Mouse (Mus musculus): ENCODE data around the gene Scamp3. TPM values are rescaled to one million over a fixed set of nuclear protein-coding genes. Genes with fewer than 3 reads are reported as not detected.
"Not testable (repeated sequence)": the region's sequence is repeated elsewhere in the genome, so short reads cannot be mapped to it uniquely, and the experiment has no call there.

Scamp3 gene
- polyA plus RNA-seq, 1 experiment: 18.8 TPM

- TF ChIP-seq GATA1 (IDR thresholded peaks at IDR 0.05; ENCODE audit: low read length) (no peak), TAL1 (IDR thresholded peaks at IDR 0.05; ENCODE audit: low read length) (no peak)
- Histone ChIP-seq H3K4me3 (replicated peaks) (peak within 1 kb of the TSS; percentile 64), H3K36me3 (ENCODE audit: control insufficient read depth) (no peaks in the 10 kb centered on the region), H3K27me3 (ENCODE audit: control insufficient read depth) (peaks cover 45% of the 10 kb centered on the region), H3K9me3 (ENCODE audit: control insufficient read depth, low read length) (no peaks in the 10 kb centered on the region), H3K4me1 (ENCODE audit: control insufficient read depth) (peaks cover 30% of the 10 kb centered on the region)
These were observed 17.5 kb upstream of the Scamp3 start, which contains the start of gene Hcn3 for GRCm38 (mm10) chr3:89159616-89160344. Hcn3 (minus strand) TSS chr3:89160196.

GRCm38 (mm10) chr3:89161207-89161606 lies 16.1 kb upstream of the Scamp3 start:
- not testable (repeated sequence) for H3K4me3 ChIP-seq (replicated peaks)
- H3K4me1 ChIP-seq (ENCODE audit: control insufficient read depth): peaks cover 43% of the 10 kb centered on the region

GRCm38 (mm10) chr3:89161786-89162185 lies 15.5 kb upstream of the Scamp3 start:
- no peak for TF ChIP-seq TAL1 (IDR thresholded peaks at IDR 0.05; ENCODE audit: low read length)
- no peak for TF ChIP-seq GATA1 (IDR thresholded peaks at IDR 0.05; ENCODE audit: low read length)
- peaks cover 49% of the 10 kb centered on the region for H3K4me1 ChIP-seq (ENCODE audit: control insufficient read depth)

More at GRCm38 (mm10) chr3:89161207-89161606, 16.1 kb upstream of the Scamp3 start:
- H3K27me3 ChIP-seq (ENCODE audit: control insufficient read depth): peaks cover 33% of the 10 kb centered on the region
- not testable (repeated sequence) for H3K9me3 ChIP-seq (ENCODE audit: control insufficient read depth, low read length); H3K36me3 ChIP-seq (ENCODE audit: control insufficient read depth)

GRCm38 (mm10) chr3:89163123-89163522 lies 14.2 kb upstream of the Scamp3 start:
- peaks cover 19% of the 10 kb centered on the region for H3K36me3 ChIP-seq (ENCODE audit: control insufficient read depth)
- H3K9me3 ChIP-seq (ENCODE audit: control insufficient read depth, low read length): no peaks in the 10 kb centered on the region
- H3K27me3 ChIP-seq (ENCODE audit: control insufficient read depth): peaks cover 19% of the 10 kb centered on the region
- H3K4me1 ChIP-seq (ENCODE audit: control insufficient read depth): peaks cover 58% of the 10 kb centered on the region
- H3K4me3 ChIP-seq (replicated peaks): no peak overlapping the region
- no peak for TF ChIP-seq TAL1 (IDR thresholded peaks at IDR 0.05; ENCODE audit: low read length)
- TF ChIP-seq GATA1 (IDR thresholded peaks at IDR 0.05; ENCODE audit: low read length): no peak

More at GRCm38 (mm10) chr3:89161786-89162185, 15.5 kb upstream of the Scamp3 start:
- Histone ChIP-seq H3K9me3 (ENCODE audit: control insufficient read depth, low read length) (no peaks in the 10 kb centered on the region), H3K4me3 (replicated peaks) (no peak overlapping the region), H3K27me3 (ENCODE audit: control insufficient read depth) (peaks cover 32% of the 10 kb centered on the region), H3K36me3 (ENCODE audit: control insufficient read depth) (peaks cover 6% of the 10 kb centered on the region)

GRCm38 (mm10) chr3:89163643-89164245 lies 13.5 kb upstream of the Scamp3 start:
- Histone ChIP-seq H3K27me3 (ENCODE audit: control insufficient read depth) (peaks cover 13% of the 10 kb centered on the region), H3K4me1 (ENCODE audit: control insufficient read depth) (peaks cover 58% of the 10 kb centered on the region), H3K9me3 (ENCODE audit: control insufficient read depth, low read length) (no peaks in the 10 kb centered on the region), H3K36me3 (ENCODE audit: control insufficient read depth) (peaks cover 25% of the 10 kb centered on the region), H3K4me3 (replicated peaks) (peak overlapping the region; percentile 97)
- TF ChIP-seq TAL1 (IDR thresholded peaks at IDR 0.05; ENCODE audit: low read length) (no peak; the same call in 2 of the 3 replicates), GATA1 (IDR thresholded peaks at IDR 0.05; ENCODE audit: low read length) (no peak)

GRCm38 (mm10) chr3:89164506-89165267 lies 12.6 kb upstream of the Scamp3 start, which contains the start of gene Clk2:
Clk2 (plus strand) TSS chr3:89164795.
- Histone ChIP-seq H3K36me3 (ENCODE audit: control insufficient read depth) (peaks cover 35% of the 10 kb centered on the region), H3K27me3 (ENCODE audit: control insufficient read depth) (peaks cover 3% of the 10 kb centered on the region), H3K4me3 (replicated peaks) (peak within 1 kb of the TSS; percentile 97), H3K9me3 (ENCODE audit: control insufficient read depth, low read length) (no peaks in the 10 kb centered on the region), H3K4me1 (ENCODE audit: control insufficient read depth) (peaks cover 49% of the 10 kb centered on the region)
- TF ChIP-seq TAL1 (IDR thresholded peaks at IDR 0.05; ENCODE audit: low read length): no peak
- no peak for TF ChIP-seq GATA1 (IDR thresholded peaks at IDR 0.05; ENCODE audit: low read length)

GRCm38 (mm10) chr3:89165268-89165870 lies 11.9 kb upstream of the Scamp3 start:
- Histone ChIP-seq H3K4me3 (replicated peaks) (peak overlapping the region; percentile 97), H3K9me3 (ENCODE audit: control insufficient read depth, low read length) (no peaks in the 10 kb centered on the region), H3K36me3 (ENCODE audit: control insufficient read depth) (peaks cover 42% of the 10 kb centered on the region), H3K27me3 (ENCODE audit: control insufficient read depth) (no peaks in the 10 kb centered on the region), H3K4me1 (ENCODE audit: control insufficient read depth) (peaks cover 42% of the 10 kb centered on the region)
- TF ChIP-seq TAL1 (IDR thresholded peaks at IDR 0.05; ENCODE audit: low read length): no peak
- TF ChIP-seq GATA1 (IDR thresholded peaks at IDR 0.05; ENCODE audit: low read length): no peak

GRCm38 (mm10) chr3:89166945-89167344 lies 10.3 kb upstream of the Scamp3 start:
- Histone ChIP-seq H3K4me1 (ENCODE audit: control insufficient read depth) (peaks cover 40% of the 10 kb centered on the region), H3K27me3 (ENCODE audit: control insufficient read depth) (no peaks in the 10 kb centered on the region), H3K9me3 (ENCODE audit: control insufficient read depth, low read length) (no peaks in the 10 kb centered on the region), H3K4me3 (replicated peaks) (no peak overlapping the region), H3K36me3 (ENCODE audit: control insufficient read depth) (peaks cover 56% of the 10 kb centered on the region)
- TF ChIP-seq TAL1 (IDR thresholded peaks at IDR 0.05; ENCODE audit: low read length): no peak
- TF ChIP-seq GATA1 (IDR thresholded peaks at IDR 0.05; ENCODE audit: low read length): no peak

All from erythroblast, embryonic 14.5 days (primary cell).